Mouse (Mus musculus) lung, postnatal 36 days (tissue): Measurements from ENCODE around the gene Tbl1xr1.

Source experiments
- DNase-seq: peaks from one replicate; pipeline ENCODE4 v3.0.0; 2022; ENCODE audit warnings: mixed read lengths

Tbl1xr1 gene

GRCm38 (mm10) chr3:22221557-22221956 lies 145.1 kb downstream of the Tbl1xr1 start:
- no peak for DNase-seq

- no peak for DNase-seq
Measured at GRCm38 (mm10) chr3:22222351-22222750, 145.9 kb downstream of the Tbl1xr1 start.

DNA sequence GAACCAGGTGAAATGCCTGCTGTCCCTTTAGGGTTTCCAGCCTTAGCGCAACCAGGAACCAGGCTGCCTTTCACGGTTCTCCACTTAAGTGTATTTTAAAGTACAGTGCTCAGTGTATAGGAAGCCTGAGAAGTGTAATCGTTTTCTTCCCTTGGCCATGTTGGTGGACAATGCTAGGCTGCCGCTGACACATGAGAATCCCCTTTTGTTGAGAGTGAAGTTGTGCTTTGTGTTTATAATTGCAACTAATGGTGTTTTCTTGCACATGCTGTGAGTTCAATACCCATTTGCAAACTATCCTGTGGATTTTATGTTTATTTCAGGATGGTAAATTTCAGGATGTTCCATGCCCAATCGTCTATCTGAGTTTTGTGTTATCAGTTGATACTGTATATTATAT lies 146.6 kb downstream of the Tbl1xr1 start:
- DNase-seq, result no peak

DNA sequence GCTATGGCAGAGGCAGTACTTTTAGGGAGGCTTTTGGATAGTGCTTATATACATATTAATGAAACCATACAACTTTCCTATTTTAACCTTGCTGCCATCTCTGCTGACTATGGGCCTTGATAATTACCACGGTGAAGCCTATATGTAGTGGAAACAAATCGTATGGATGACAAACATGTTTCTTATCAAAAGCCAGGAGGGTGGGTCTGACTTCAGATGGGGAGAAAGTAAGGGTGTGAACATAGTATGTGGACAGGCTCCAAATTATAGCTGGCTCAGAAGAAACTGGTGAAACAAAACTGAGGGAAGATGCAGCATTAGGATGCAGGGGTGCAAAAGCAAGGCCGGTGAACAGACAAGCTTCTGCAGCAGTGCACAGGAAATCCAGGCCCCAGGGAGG lies 151.6 kb downstream of the Tbl1xr1 start:
- DNase-seq, result no peak

GRCm38 (mm10) chr3:22230635-22231034 lies 154.2 kb downstream of the Tbl1xr1 start:
- no peak for DNase-seq

DNA sequence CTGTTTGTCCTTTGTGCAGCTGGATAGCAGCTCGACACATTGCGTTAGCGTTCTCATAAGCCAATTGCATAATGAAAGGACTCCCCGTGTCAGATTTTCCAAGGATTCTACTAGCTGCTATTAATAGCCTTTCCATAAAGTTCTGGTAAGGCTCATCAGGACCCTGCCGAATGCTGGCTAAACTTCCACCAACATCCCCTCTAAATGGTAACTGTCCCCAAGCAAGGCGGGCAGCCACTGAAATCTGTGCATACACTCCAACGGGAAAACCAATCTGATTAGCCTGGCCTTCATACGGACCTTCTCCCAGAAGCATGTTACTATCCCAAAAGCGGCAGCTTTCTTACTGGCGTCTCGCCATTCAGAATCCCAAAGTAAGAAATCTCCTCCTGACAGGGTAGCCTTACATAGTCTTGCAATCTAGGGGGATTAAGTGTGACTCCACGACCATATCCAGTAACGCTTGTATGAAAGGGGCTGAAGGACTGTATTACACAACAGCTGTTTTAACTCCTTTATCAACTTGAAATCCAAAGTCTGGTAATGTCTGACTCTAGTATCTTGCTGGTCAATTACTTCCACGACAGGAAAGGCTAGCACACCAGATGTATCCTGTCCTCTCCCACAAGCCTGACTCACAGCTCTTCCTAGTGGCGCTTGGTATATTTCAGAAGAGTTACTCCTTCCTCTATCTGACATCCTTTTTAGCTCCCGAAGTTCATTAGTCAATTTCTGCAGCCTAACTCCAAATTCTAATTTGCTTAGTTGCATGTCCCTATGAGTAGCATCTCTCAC lies 161.9 kb downstream of the Tbl1xr1 start:
- DNase-seq, result peak; percentile 52
